Mouse (Mus musculus) olfactory bulb, adult 2 months (tissue): Measurements from ENCODE around the gene Erv3.

Experiments
- CTCF ChIP-seq: fragments of 200-500 bp; IDR thresholded peaks from 2 replicates; pipeline ENCODE4 v1.5.1; 2012; ENCODE audit warnings: low read depth, mild to moderate bottlenecking, low read length, moderate library complexity; ENCODE audit not compliant: insufficient read depth
- POLR2A ChIP-seq: fragments of 200-500 bp; IDR thresholded peaks from 2 replicates; pipeline ENCODE4 v1.6.1; 2012; ENCODE audit warnings: mild to moderate bottlenecking, low read depth, low read length, moderate library complexity; ENCODE audit not compliant: insufficient read depth

DNA sequence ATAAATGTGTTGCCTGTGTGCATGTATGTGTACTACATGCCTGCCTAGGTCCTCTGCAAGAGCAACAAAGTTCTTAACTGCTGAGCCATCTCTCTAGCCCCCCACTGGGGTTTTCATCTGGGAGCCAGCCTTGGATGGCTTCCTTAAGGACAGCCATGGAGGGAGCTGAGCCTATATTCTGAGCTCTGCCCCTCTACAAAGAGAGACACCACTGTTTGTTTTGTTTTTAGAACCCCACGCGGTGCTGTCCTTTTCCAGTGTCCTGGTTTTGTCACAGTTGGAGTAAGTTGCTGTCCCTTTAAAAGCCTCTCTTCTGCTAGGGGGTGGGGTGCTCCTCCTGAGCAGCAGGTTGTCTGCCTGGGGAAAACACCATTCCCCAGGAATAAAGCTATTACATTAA, 27.7 kb downstream of the Erv3 start:
- TF ChIP-seq POLR2A, result no peak
- no peak for TF ChIP-seq CTCF
